Mouse (Mus musculus) G1E (cell line): ENCODE measurements around the gene 4931422A03Rik.

Source experiments
- CTCF ChIP-seq: IDR thresholded peaks from 2 replicates; pipeline ENCODE4 v1.5.1; 2012; ENCODE audit warnings: low read depth, low read length, inconsistent platforms, mixed read lengths
- GATA1 ChIP-seq: IDR thresholded peaks from 2 replicates; pipeline ENCODE4 v1.6.1; 2012; ENCODE audit warnings: borderline replicate concordance, low read length, inconsistent platforms, mixed read lengths
- TAL1 ChIP-seq: conservative IDR thresholded peaks from 2 replicates; pipeline ENCODE4 v1.6.1; 2012; ENCODE audit warnings: low read depth, low read length, inconsistent platforms, mixed read lengths

- TF ChIP-seq TAL1 (no peak), CTCF (no peak), GATA1 (no peak)
Measured at GRCm38 (mm10) chr2:104028139-104028723, at the start of gene 4931422A03Rik.
